Mouse (Mus musculus): Measurements from ENCODE around the gene Anp32a. TPM values are rescaled to one million over a fixed set of nuclear protein-coding genes. Genes with fewer than 3 reads are reported as not detected.

Anp32a gene
- total RNA-seq, 2 experiments from 2014 or later = 285 to 296 TPM

GRCm38 (mm10) chr9:62366478-62367458 is 25.7 kb downstream of the Anp32a start:
- no peak for DNase-seq (ENCODE audit: extremely low spot score in 1 of 2, low spot score in 1 of 2)

GRCm38 (mm10) chr9:62367510-62368071 is 26.5 kb downstream of the Anp32a start:
- no peak for DNase-seq (ENCODE audit: extremely low spot score in 1 of 2, low spot score in 1 of 2)

GRCm38 (mm10) chr9:62368256-62368905 is 27.3 kb downstream of the Anp32a start:
- DNase-seq (ENCODE audit: extremely low spot score in 1 of 2, low spot score in 1 of 2) = no peak

GRCm38 (mm10) chr9:62369172-62369571 is 28.1 kb downstream of the Anp32a start:
- DNase-seq (ENCODE audit: extremely low spot score in 1 of 2, low spot score in 1 of 2) = no peak

GRCm38 (mm10) chr9:62370186-62370585 is 29.1 kb downstream of the Anp32a start:
- DNase-seq (ENCODE audit: extremely low spot score in 1 of 2, low spot score in 1 of 2) = no peak

- DNase-seq (ENCODE audit: extremely low spot score in 1 of 2, low spot score in 1 of 2) = no peak
Measured at GRCm38 (mm10) chr9:62370648-62371280, 29.7 kb downstream of the Anp32a start.

GRCm38 (mm10) chr9:62371745-62372555 is 30.9 kb downstream of the Anp32a start:
- DNase-seq (ENCODE audit: extremely low spot score in 1 of 2, low spot score in 1 of 2) = no peak

GRCm38 (mm10) chr9:62372556-62373221 is 31.6 kb downstream of the Anp32a start:
- no peak for DNase-seq (ENCODE audit: extremely low spot score in 1 of 2, low spot score in 1 of 2)

GRCm38 (mm10) chr9:62373222-62374123 is 32.4 kb downstream of the Anp32a start:
- DNase-seq (ENCODE audit: extremely low spot score in 1 of 2, low spot score in 1 of 2) = peak; percentile 64 to 85

GRCm38 (mm10) chr9:62374276-62374675 is 33.2 kb downstream of the Anp32a start:
- DNase-seq (ENCODE audit: extremely low spot score in 1 of 2, low spot score in 1 of 2) = no peak

GRCm38 (mm10) chr9:62377897-62378296 is 36.8 kb downstream of the Anp32a start:
- no peak for DNase-seq (ENCODE audit: extremely low spot score in 1 of 2, low spot score in 1 of 2)

- DNase-seq (ENCODE audit: extremely low spot score in 1 of 2, low spot score in 1 of 2) = no peak
Measured at GRCm38 (mm10) chr9:62380351-62380750, 39.3 kb downstream of the Anp32a start.

GRCm38 (mm10) chr9:62381402-62381913 is 40.4 kb downstream of the Anp32a start:
- DNase-seq (ENCODE audit: extremely low spot score in 1 of 2, low spot score in 1 of 2) = no peak

- DNase-seq (ENCODE audit: extremely low spot score in 1 of 2, low spot score in 1 of 2) = no peak
Measured at GRCm38 (mm10) chr9:62382519-62383084, 41.5 kb downstream of the Anp32a start.

GRCm38 (mm10) chr9:62385062-62385461 is 44.0 kb downstream of the Anp32a start:
- DNase-seq (ENCODE audit: extremely low spot score in 1 of 2, low spot score in 1 of 2) = no peak

GRCm38 (mm10) chr9:62385727-62386518 is 44.8 kb downstream of the Anp32a start:
- DNase-seq (ENCODE audit: extremely low spot score in 1 of 2, low spot score in 1 of 2) = no peak

- no peak for DNase-seq (ENCODE audit: extremely low spot score in 1 of 2, low spot score in 1 of 2)
Measured at GRCm38 (mm10) chr9:62389735-62390134, 48.6 kb downstream of the Anp32a start.
